ENCODE assay signal across 9 mouse cellular contexts in genomic region chr14:58868176-58868949, GRCm38 (mm10).
DNase-seq lines count a peak whose midpoint lies in the region; ATAC-seq and TF ChIP-seq lines count a peak whose summit lies in the region.
"Had no signal": no experiment of that assay in that cellular context is flagged by ENCODE, and none has a peak within 500 bp of the region (broad histone marks: within the 10 kb centered on the region; RNA-seq: fewer than 3 reads in every experiment).

No protein-coding gene starts in this region.

- no peak for TF ChIP-seq POLR2A in kidney, adult 2 months (IDR thresholded peaks at IDR 0.05; ENCODE audit: low read depth, low read length)

- H3K4me3 ChIP-seq in kidney, adult 2 months (ENCODE audit: insufficient read depth, low read depth, low read length), result no peak overlapping the region
- no peak overlapping the region for H3K4me3 ChIP-seq in forebrain, embryonic 16.5 days (replicated peaks; ENCODE audit: low read length)
- H3K4me3 ChIP-seq in limb, embryonic 15.5 days, result no peak overlapping the region
- H3K4me3 ChIP-seq: liver, embryonic 12.5 days had no signal

- no peak for ATAC-seq in forebrain, embryonic 16.5 days
- ATAC-seq in limb, embryonic 15.5 days (ENCODE audit: insufficient number of reproducible peaks, low FRiP score, low TSS enrichment, low read depth), result no peak
- no peak for ATAC-seq in erythroid progenitor cell, adult 5-6 weeks (replicated peaks; ENCODE audit: low FRiP score, poor library complexity, severe bottlenecking)
- ATAC-seq: liver, embryonic 12.5 days had no signal

- H3K36me3 ChIP-seq in kidney, adult 2 months (ENCODE audit: control insufficient read depth, insufficient read depth, low read length), result no peaks in the 10 kb centered on the region
- H3K36me3 ChIP-seq in forebrain, embryonic 16.5 days (ENCODE audit: control insufficient read depth, insufficient read depth), result no peaks in the 10 kb centered on the region
- no peaks in the 10 kb centered on the region for H3K36me3 ChIP-seq in limb, embryonic 15.5 days
- H3K36me3 ChIP-seq: liver, embryonic 12.5 days had no signal

- peak overlapping the region; percentile 45 for H3K4me2 ChIP-seq in forebrain, embryonic 16.5 days (ENCODE audit: low read length)
- H3K4me2 ChIP-seq in limb, embryonic 15.5 days, result peak overlapping the region; percentile 4; the same call in 1 of the 2 replicates
- H3K4me2 ChIP-seq: liver, embryonic 12.5 days had no signal

- no peaks in the 10 kb centered on the region for H3K9me3 ChIP-seq in forebrain, embryonic 16.5 days (ENCODE audit: control insufficient read depth, low read length)
- H3K9me3 ChIP-seq in limb, embryonic 15.5 days, result no peaks in the 10 kb centered on the region
- H3K9me3 ChIP-seq: liver, embryonic 12.5 days had no signal

- peak overlapping the region; percentile 3; the same call in 1 of the 2 replicates for H3K9ac ChIP-seq in forebrain, embryonic 16.5 days (replicated peaks; ENCODE audit: low read depth, low read length)
- H3K9ac ChIP-seq in limb, embryonic 15.5 days, result no peak overlapping the region
- H3K9ac ChIP-seq: liver, embryonic 12.5 days had no signal

- WGBS in kidney, adult 2 months, result 65% methylated on average over 14 of the region's 14 CpGs
- 26% methylated on average over 14 of the region's 14 CpGs for WGBS in forebrain, embryonic 16.5 days
- WGBS in limb, embryonic 15.5 days, result 36% methylated on average over 14 of the region's 14 CpGs

- H3K4me1 ChIP-seq in kidney, adult 2 months (ENCODE audit: control insufficient read depth, insufficient read depth, low read length), result peaks cover 4% of the 10 kb centered on the region
- H3K4me1 ChIP-seq in forebrain, embryonic 16.5 days (replicated peaks; ENCODE audit: control insufficient read depth, insufficient read depth, low read length), result peaks cover 10% of the 10 kb centered on the region
- peaks cover 21% of the 10 kb centered on the region for H3K4me1 ChIP-seq in limb, embryonic 15.5 days
- H3K4me1 ChIP-seq: liver, embryonic 12.5 days had no signal

- no peaks in the 10 kb centered on the region for H3K27me3 ChIP-seq in kidney, adult 2 months (replicated peaks; ENCODE audit: control insufficient read depth, insufficient read depth, low read length)
- peaks cover 2% of the 10 kb centered on the region; the same call in 1 of the 2 replicates for H3K27me3 ChIP-seq in forebrain, embryonic 16.5 days (replicated peaks; ENCODE audit: control insufficient read depth, insufficient read depth, low read length)
- H3K27me3 ChIP-seq in limb, embryonic 15.5 days, result no peaks in the 10 kb centered on the region
- H3K27me3 ChIP-seq: liver, embryonic 12.5 days had no signal

- no peak for TF ChIP-seq CTCF in kidney, adult 2 months (conservative IDR thresholded peaks at IDR 0.05; ENCODE audit: insufficient read depth, insufficient read length, low read depth, low read length)

- no peak overlapping the region for H3K27ac ChIP-seq in kidney, adult 2 months (ENCODE audit: insufficient read depth, low read depth, low read length)
- no peak overlapping the region for H3K27ac ChIP-seq in forebrain, embryonic 16.5 days (ENCODE audit: low read length)
- H3K27ac ChIP-seq in limb, embryonic 15.5 days, result peak overlapping the region; percentile 43; the same call in 1 of the 2 replicates
- H3K27ac ChIP-seq: liver, embryonic 12.5 days had no signal

- peak; percentile 32 for DNase-seq in kidney, adult 2 months
- no peak for DNase-seq in kidney, adult 18-20 months
- peak; percentile 44 for DNase-seq in retina, embryonic 14.5 days (ENCODE audit: low spot score)
- DNase-seq in right cerebral cortex, adult 2 months (ENCODE audit: low spot score in 2 of 2), result no peak
- DNase-seq in adrenal gland, adult 2 months, result no peak

Comparison
In these comparisons a context has a peak if more than half of its experiments do, and no peak if none do; other contexts are left out.
1. DNase-seq: peak in kidney, adult 2 months (single experiment) and retina, embryonic 14.5 days (single experiment); none in kidney, adult 18-20 months (single experiment), right cerebral cortex, adult 2 months (0 of 2) and adrenal gland, adult 2 months (single experiment).